Mouse (Mus musculus): ENCODE results near the gene Tnfsf13.

Tnfsf13 gene

GRCm38 (mm10) chr11:69645860-69646259 is 39.7 kb downstream of the Tnfsf13 start:
- no peak for DNase-seq

- no peak for DNase-seq
Observed at GRCm38 (mm10) chr11:69635471-69635870, 50.1 kb downstream of the Tnfsf13 start.

GRCm38 (mm10) chr11:69633128-69633866 is 52.3 kb downstream of the Tnfsf13 start:
- DNase-seq = no peak
